Mouse (Mus musculus): ENCODE measurements around the gene Ip6k2. TPM values are rescaled to one million over a fixed set of nuclear protein-coding genes. Genes with fewer than 3 reads are reported as not detected.

The Ip6k2 gene
- total RNA-seq, 2 experiments from 2014 or later, result 14.9 TPM

Small RNA genes within 50 kb of the gene (microRNA-seq; reads per million reads assigned to microRNA genes)
- not detected for gene Gm23156

Other genes with a start within 250 kb of the Ip6k2 start
- gene Impdh2, start 223.5 kb upstream of the Ip6k2 start, total RNA-seq (2021), result 10 to 100 TPM; 61.3 to 63.2 TPM
- gene Ndufaf3, start 216.4 kb upstream of the Ip6k2 start, total RNA-seq (2021), result 10 to 100 TPM; 29.3 to 30.0 TPM
- gene Dalrd3, start 213.9 kb upstream of the Ip6k2 start, total RNA-seq (2021), result 1 to 10 TPM; 7.5 to 8.9 TPM
- 1 to 10 TPM; 6.4 to 7.9 TPM for gene Wdr6, start 205.1 kb upstream of the Ip6k2 start, total RNA-seq (2021)
- 1 to 10 TPM; 3.4 to 4.1 TPM for gene P4htm, start 186.1 kb upstream of the Ip6k2 start, total RNA-seq (2021)
- gene Arih2, start 134.4 kb upstream of the Ip6k2 start, total RNA-seq (2021), result 10 to 100 TPM; 73.1 to 84.5 TPM
- 10 to 100 TPM; 68.1 to 85.0 TPM for gene Slc25a20, start 121.7 kb upstream of the Ip6k2 start, total RNA-seq (2021)
- gene Prkar2a, start 94.5 kb upstream of the Ip6k2 start, total RNA-seq (2021), result 100 to 1,000 TPM; 164 to 169 TPM
- gene Nckipsd, start 24.6 kb downstream of the Ip6k2 start, total RNA-seq (2021), result 1 to 10 TPM; 4.4 TPM
- gene Celsr3, start 42.5 kb downstream of the Ip6k2 start, total RNA-seq (2021), result under 1 TPM in 1 of 2 experiments, not detected in 1; 0.02 TPM
- 10 to 100 TPM; 14.0 to 14.6 TPM for gene Slc26a6, start 69.5 kb downstream of the Ip6k2 start, total RNA-seq (2021)
- gene Tmem89, start 130.8 kb downstream of the Ip6k2 start, total RNA-seq (2021), result not detected
- gene Uqcrc1, start 152.8 kb downstream of the Ip6k2 start, total RNA-seq (2021), result 100 to 1,000 TPM; 888 to 981 TPM
- gene Col7a1, start 169.8 kb downstream of the Ip6k2 start, total RNA-seq (2021), result 1 to 10 TPM; 2.2 to 3.5 TPM
- gene Ucn2, start 202.2 kb downstream of the Ip6k2 start, total RNA-seq (2021), result under 1 TPM; 0.27 to 0.90 TPM
- gene Pfkfb4, start 208.0 kb downstream of the Ip6k2 start, total RNA-seq (2021), result 10 to 100 TPM; 18.8 to 43.0 TPM